Mouse (Mus musculus): ENCODE measurements around the gene Cyb561d2.

Cyb561d2 gene

DNA sequence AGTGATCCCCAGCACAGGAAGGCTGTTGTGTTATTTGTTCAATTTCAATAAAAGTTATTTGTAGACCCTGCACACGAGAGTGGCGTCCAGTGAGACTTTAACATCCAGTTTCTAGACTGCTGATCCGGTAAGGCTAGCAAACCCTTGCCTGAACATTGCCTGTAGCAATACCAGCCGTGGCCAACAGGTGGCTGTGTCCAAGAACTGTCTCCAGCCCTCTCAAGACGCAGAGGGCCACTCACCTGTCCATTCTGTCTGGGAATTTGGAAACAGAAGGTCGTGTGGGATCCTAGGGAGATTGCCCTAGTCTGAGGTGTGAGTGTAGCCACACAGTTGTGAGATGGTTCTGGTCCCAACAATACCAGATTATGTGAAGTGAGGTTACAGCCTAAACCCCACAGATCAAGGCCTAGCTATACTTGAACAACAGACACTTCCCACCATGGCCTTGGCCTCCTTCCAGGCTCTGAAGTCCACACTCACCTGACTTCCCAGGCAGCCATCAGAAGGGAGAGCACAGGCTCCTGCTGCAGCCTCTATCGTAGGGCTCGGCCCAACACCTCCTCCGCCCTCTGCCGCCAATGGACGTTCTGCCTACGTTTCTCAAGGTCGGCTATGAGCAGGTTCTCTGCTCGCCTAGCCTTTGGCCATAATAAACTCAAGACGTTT lies 24.2 kb upstream of the Cyb561d2 start:
- CTCF ChIA-PET = interaction anchor here (0.6 to 2.1 kb wide), 19 partner anchors 8 to 754 kb away, joined by 3 to 12 read pairs (median 3); partner anchors contain the start of genes Ifrd2 (in 2 of the 4), Rassf1 (in 2 of the 4), Hyal1 (in 1 of the 4) and Rbm6 (in 1 of the 4)
- POLR2A ChIA-PET = interaction anchor here (0.8 to 29.0 kb wide), 20 partner anchors 8 to 74 kb away, joined by 3 to 450 read pairs (median 4); partner anchors contain the start of genes Hyal1 (in 2 of the 4), Rassf1 (in 2 of the 4), Gnai2 (in 1 of the 4) and Hyal3 (in 1 of the 4)

DNA sequence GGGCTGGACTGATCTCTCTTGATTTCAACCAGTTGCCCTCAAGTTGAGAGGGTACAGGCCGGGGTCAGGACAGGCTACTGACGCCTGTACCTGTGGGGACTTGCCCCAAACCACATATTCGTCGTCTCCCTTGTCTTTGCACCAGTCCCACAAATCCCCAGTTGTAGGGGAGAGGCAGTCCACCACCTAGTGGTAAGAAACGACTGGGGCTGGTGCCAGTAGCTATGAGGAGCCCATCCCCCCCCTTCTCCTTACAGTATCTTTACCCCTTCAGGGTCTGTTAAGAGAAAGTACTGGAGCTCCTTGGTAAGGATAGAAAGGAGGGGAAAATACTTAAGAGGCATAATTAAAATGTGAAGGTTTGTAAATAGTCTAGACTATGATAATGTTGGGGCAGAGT lies 23.6 kb upstream of the Cyb561d2 start:
- CTCF ChIA-PET = interaction anchor here (0.6 to 2.1 kb wide), 17 partner anchors 9 to 755 kb away, joined by 3 to 12 read pairs (median 3); partner anchors contain the start of genes Ifrd2 (in 2 of the 4), Rassf1 (in 2 of the 4), Hyal1 (in 1 of the 4) and Rbm6 (in 1 of the 4)
- POLR2A ChIA-PET = interaction anchor here in 3 of 4 experiments (0.8 to 29.0 kb wide), 12 partner anchors 9 to 65 kb away, joined by 3 to 450 read pairs (median 4); partner anchors contain the start of genes Rassf1 (in 2 of the 3), Hyal1 (in 1 of the 3), Hyal3 (in 1 of the 3) and Ifrd2 (in 1 of the 3)

- POLR2A ChIA-PET = interaction anchor here (0.6 to 29.0 kb wide), 47 partner anchors 8 to 1087 kb away, joined by 3 to 450 read pairs (median 4); partner anchors contain the start of genes Hyal1 (in 3 of the 4), 6430571L13Rik (in 2 of the 4), Cyb561d2 (in 2 of the 4) and Gnai2 (in 2 of the 4)
- CTCF ChIA-PET = interaction anchor here (0.5 to 1.6 kb wide), 19 partner anchors 9 to 920 kb away, joined by 3 to 7 read pairs (median 3); partner anchors contain the start of genes 6430571L13Rik (in 1 of the 4) and Zmynd10 (in 1 of the 4)
Observed at GRCm38 (mm10) chr9:107563029-107563581, 21.1 kb upstream of the Cyb561d2 start, which contains the start of gene Tusc2. Gene Tusc2 (plus strand): TSS chr9:107563255.

- ChIA-PET CTCF (interaction anchor here in 2 of 4 experiments (0.6 to 1.1 kb wide), 2 partner anchors 22 to 182 kb away, joined by 3 read pairs; partner anchors contain the start of gene Tmem115 (in 1 of the 2)), POLR2A (interaction anchor here (0.6 to 8.8 kb wide), 16 partner anchors 10 to 208 kb away, joined by 3 to 129 read pairs (median 6); partner anchors contain the start of genes Hyal2 (in 3 of the 4), Cyb561d2 (in 2 of the 4), Hyal1 (in 2 of the 4) and Hyal3 (in 2 of the 4))
Observed at GRCm38 (mm10) chr9:107556346-107556745, 14.4 kb upstream of the Cyb561d2 start.

- POLR2A ChIA-PET = interaction anchor here (0.7 to 8.8 kb wide), 21 partner anchors 8 to 268 kb away, joined by 3 to 129 read pairs (median 7); partner anchors contain the start of genes Hyal2 (in 3 of the 4), Tusc2 (in 3 of the 4), Cyb561d2 (in 2 of the 4) and Hyal3 (in 2 of the 4)
- CTCF ChIA-PET = interaction anchor here in 2 of 4 experiments (0.6 to 1.8 kb wide), 4 partner anchors 10 to 22 kb away, joined by 3 to 14 read pairs (median 4); partner anchors contain the start of genes Hyal2 (in 1 of the 2) and Tmem115 (in 1 of the 2)
Observed at GRCm38 (mm10) chr9:107555701-107556100, 13.7 kb upstream of the Cyb561d2 start.

DNA sequence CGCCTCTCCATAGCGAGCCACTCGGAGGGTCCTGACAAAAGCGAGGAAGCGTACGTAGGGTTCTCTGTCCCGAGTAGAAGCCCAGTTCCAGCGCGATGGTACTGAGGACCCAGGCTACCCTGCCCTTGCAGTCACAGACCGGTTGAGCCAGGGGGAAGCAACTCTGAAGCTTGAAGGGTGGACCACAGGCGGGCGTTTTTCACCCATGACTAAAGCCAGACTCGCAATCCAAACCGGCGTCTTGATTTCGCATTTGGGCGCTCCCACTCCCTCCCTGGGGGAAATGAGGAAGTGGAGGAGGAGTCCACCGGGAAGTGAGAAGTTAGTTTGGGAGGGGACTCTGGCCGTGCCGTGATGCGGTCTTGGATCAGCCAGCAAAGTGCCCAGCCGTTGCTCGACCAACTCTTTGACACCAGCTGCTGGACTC lies 13.1 kb upstream of the Cyb561d2 start:
- ChIA-PET CTCF (interaction anchor here in 3 of 4 experiments (0.5 to 1.8 kb wide), 17 partner anchors 8 to 1737 kb away, joined by 3 to 14 read pairs (median 3); partner anchors contain the start of genes Cyb561d2 (in 1 of the 3), Hyal1 (in 1 of the 3), Hyal2 (in 1 of the 3) and Nprl2 (in 1 of the 3)), POLR2A (interaction anchor here (0.6 to 8.8 kb wide), 50 partner anchors 9 to 756 kb away, joined by 3 to 129 read pairs (median 6); partner anchors contain the start of genes Cyb561d2 (in 3 of the 4), Hyal1 (in 3 of the 4), Hyal2 (in 3 of the 4) and Hyal3 (in 3 of the 4))

DNA sequence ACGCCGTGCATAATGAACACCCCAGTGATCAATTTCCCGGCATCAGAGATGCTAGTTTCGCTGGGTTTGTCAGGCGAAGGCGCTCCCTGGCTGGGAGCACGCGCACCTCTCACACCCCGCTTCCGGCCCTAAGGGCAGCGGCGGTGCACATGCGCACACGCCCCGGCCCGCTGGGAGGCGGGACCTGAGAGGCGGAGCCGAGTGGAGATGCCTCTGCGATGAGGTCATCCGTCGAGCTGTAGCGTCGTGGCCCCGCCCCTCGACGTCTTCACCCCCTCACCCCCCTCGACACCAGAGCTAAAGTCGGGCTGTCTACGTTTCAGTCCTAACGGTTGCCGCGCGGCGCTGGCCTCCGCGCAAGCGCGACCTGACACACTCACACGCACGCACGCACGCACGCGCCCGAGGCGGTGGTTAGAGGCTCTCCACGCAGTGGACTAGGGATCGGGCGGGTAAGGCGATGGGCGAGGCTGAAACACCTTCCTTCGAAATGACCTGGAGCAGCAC lies 12.4 kb upstream of the Cyb561d2 start:
- CTCF ChIA-PET = interaction anchor here in 3 of 4 experiments (0.5 to 1.8 kb wide), 21 partner anchors 9 to 1736 kb away, joined by 3 to 14 read pairs (median 3); partner anchors contain the start of genes Tusc2 (in 2 of the 3), Amigo3 (in 1 of the 3), Cyb561d2 (in 1 of the 3) and Hyal1 (in 1 of the 3)
- POLR2A ChIA-PET = interaction anchor here (0.6 to 8.8 kb wide), 56 partner anchors 9 to 756 kb away, joined by 3 to 129 read pairs (median 5); partner anchors contain the start of genes Tusc2 (in 4 of the 4), Cyb561d2 (in 3 of the 4), Hyal1 (in 3 of the 4) and Hyal2 (in 3 of the 4)

- CTCF ChIA-PET = interaction anchor here in 3 of 4 experiments (0.7 to 1.8 kb wide), 18 partner anchors 8 to 500 kb away, joined by 3 to 14 read pairs (median 3); partner anchors contain the start of genes Tusc2 (in 2 of the 3), Amigo3 (in 1 of the 3), Cyb561d2 (in 1 of the 3) and Hyal1 (in 1 of the 3)
- POLR2A ChIA-PET = interaction anchor here (0.6 to 8.8 kb wide), 45 partner anchors 9 to 752 kb away, joined by 3 to 129 read pairs (median 6); partner anchors contain the start of genes Tusc2 (in 4 of the 4), Cyb561d2 (in 3 of the 4), Hyal1 (in 3 of the 4) and Hyal2 (in 3 of the 4)
Observed at GRCm38 (mm10) chr9:107553541-107554318, 11.7 kb upstream of the Cyb561d2 start.

GRCm38 (mm10) chr9:107552690-107553393 lies 10.8 kb upstream of the Cyb561d2 start:
- ChIA-PET CTCF (interaction anchor here in 1 of 4 experiments (1.4 kb wide), 1 partner anchor 10 kb away, joined by 7 read pairs; the partner anchor contains the start of gene Tusc2), POLR2A (interaction anchor here in 3 of 4 experiments (1.0 to 8.8 kb wide), 12 partner anchors 10 to 78 kb away, joined by 3 to 129 read pairs (median 18); partner anchors contain the start of genes Cyb561d2 (in 3 of the 3), Nprl2 (in 3 of the 3), Hyal1 (in 2 of the 3) and Hyal2 (in 2 of the 3))

- POLR2A ChIA-PET = interaction anchor here in 2 of 4 experiments (0.9 to 8.8 kb wide), 11 partner anchors 10 to 79 kb away, joined by 3 to 129 read pairs (median 8); partner anchors contain the start of genes Cyb561d2 (in 2 of the 2), Hyal1 (in 2 of the 2), Hyal2 (in 2 of the 2) and Nprl2 (in 2 of the 2)
Observed at GRCm38 (mm10) chr9:107551890-107552355, 9.9 kb upstream of the Cyb561d2 start.

GRCm38 (mm10) chr9:107551117-107551889 lies 9.3 kb upstream of the Cyb561d2 start, which contains the start of gene Rassf1:
Gene Rassf1 (plus strand): TSS chr9:107551555.
- POLR2A ChIA-PET = interaction anchor here in 3 of 4 experiments (0.7 to 8.8 kb wide), 24 partner anchors 8 to 79 kb away, joined by 3 to 129 read pairs (median 4); partner anchors contain the start of genes Cyb561d2 (in 3 of the 3), Hyal1 (in 3 of the 3), Nprl2 (in 3 of the 3) and Tusc2 (in 3 of the 3)
- CTCF ChIA-PET = interaction anchor here in 3 of 4 experiments (0.6 to 1.9 kb wide), 11 partner anchors 10 to 177 kb away, joined by 3 to 6 read pairs (median 3); partner anchors contain the start of genes Cyb561d2 (in 1 of the 3), Hyal1 (in 1 of the 3), Nprl2 (in 1 of the 3) and Tmem115 (in 1 of the 3)

More at GRCm38 (mm10) chr9:107551890-107552355, 9.9 kb upstream of the Cyb561d2 start:
- CTCF ChIA-PET = interaction anchor here in 2 of 4 experiments (1.1 to 1.9 kb wide), 2 partner anchors 17 to 61 kb away, joined by 3 to 5 read pairs; no protein-coding TSS in a partner anchor

DNA sequence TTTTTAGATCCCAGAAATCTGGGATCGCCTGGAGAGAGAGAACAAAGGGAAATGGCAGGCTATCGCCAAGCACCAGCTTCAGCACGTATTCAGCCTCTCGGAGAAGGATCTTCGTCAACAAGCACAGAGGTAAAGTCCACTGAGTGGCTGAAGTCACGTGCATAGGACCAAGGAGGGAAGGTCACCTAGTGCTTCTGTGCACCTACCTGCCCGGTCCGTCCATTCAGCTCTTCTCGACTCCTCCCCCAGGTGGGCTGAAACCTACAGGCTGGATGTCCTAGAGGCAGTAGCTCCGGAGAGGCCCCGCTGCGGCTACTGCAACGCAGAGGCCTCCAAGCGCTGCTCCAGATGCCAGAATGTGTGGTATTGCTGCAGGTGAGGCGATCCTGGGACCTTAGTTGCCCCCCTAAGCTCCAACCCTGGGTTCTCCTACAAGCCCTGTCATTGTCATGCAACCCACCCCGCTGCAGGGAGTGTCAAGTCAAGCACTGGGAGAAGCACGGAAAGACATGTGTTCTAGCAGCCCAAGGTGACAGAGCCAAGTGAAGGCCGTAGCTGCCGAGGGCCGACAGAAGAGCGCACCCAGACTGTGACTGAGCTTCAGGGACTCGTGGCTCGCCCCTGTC lies 8.6 kb upstream of the Cyb561d2 start:
- ChIA-PET CTCF (interaction anchor here in 3 of 4 experiments (0.6 to 1.9 kb wide), 12 partner anchors 9 to 176 kb away, joined by 3 to 6 read pairs (median 3); partner anchors contain the start of genes Cyb561d2 (in 1 of the 3), Hyal1 (in 1 of the 3), Nprl2 (in 1 of the 3) and Tmem115 (in 1 of the 3)), POLR2A (interaction anchor here in 3 of 4 experiments (0.7 to 8.8 kb wide), 24 partner anchors 8 to 658 kb away, joined by 3 to 129 read pairs (median 4); partner anchors contain the start of genes Cyb561d2 (in 3 of the 3), Hyal1 (in 3 of the 3), Nprl2 (in 3 of the 3) and Tusc2 (in 3 of the 3))

Data from embryonic stem cell, embryonic (primary cell).